Mouse (Mus musculus) kidney, adult 2 months (tissue): ENCODE data around the gene Slc25a48.

Source experiments
- CTCF ChIP-seq: fragments of 200-500 bp; conservative IDR thresholded peaks from 2 replicates; pipeline ENCODE4 v1.5.1; 2011; ENCODE audit warnings: low read depth, mild to moderate bottlenecking, control low read depth, low read length, moderate library complexity, mixed read lengths; ENCODE audit not compliant: insufficient read depth, insufficient read length
- POLR2A ChIP-seq: fragments of 200-500 bp; IDR thresholded peaks from one replicate; pipeline ENCODE4 v1.6.1; 2011; ENCODE audit warnings: low read depth, low read length, control low read depth

DNA sequence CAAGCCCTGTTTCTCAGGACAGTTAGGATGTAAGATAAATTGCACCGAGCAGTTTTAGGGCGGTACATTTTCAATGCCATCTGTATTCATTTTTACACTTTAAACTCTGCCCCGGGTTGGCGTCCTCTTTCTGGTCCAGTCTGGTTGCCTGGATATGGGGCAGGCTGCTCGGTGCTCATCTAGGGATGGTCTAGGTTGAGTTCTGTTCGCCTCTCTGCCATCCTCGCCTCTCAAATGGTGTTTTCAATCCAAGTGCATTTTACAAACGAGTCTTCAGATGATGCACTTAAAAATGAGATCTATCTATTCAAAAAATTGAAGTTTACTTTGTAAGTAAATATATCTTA lies 84.6 kb downstream of the Slc25a48 start:
- no peak for TF ChIP-seq POLR2A
- TF ChIP-seq CTCF = no peak
